Mouse (Mus musculus) kidney, adult 11 months (tissue): ENCODE measurements around the gene Ifi203.
A peak's percentile ranks its signal among the peaks of the same experiment; 100 is the strongest.
"Not testable (repeated sequence)": the region's sequence is repeated elsewhere in the genome, so short reads cannot be mapped to it uniquely, and the experiment has no call there.

ENCODE experiments used
- DNase-seq: peaks from one replicate; pipeline ENCODE4 v3.0.0; 2022

The Ifi203 gene

DNA sequence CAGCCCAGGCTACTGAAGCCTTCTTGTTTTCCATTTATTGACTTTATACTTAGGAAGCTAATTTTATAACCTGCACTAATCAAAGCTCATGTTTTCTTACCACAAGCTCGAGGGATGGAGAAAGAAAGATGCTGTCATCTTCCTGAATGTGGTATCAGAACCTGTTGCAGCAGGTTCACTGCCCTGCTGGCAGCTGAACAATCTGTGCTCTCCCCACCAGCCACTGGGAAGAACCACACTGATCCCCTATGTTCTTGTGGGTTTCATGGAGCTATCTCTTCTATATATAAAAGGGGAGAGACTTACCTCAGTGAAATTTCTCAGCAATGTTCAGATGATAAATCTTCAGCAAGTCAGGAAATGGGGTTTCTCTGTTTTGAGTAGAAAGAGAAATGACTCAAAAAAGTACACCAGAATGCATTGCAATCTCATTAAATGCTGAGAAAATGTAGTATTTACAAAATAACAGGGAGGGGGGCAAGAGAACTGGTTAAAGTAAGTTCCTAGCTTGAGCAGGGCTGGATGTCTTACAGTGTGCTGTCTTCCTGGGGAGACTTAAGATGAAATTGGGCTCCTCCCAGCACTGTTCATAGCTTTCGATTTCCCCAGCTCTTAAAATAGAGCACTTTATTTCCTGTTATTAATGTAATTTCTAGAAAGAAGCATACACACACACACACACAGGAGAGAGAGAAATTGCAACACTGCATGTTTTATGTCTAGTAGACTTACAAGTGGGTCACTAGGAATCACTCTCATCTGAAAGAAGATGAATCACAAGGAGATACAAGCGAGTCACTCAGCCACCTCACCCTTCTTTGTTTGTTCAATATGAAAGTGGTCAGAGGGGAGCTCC is at the start of gene Ifi203, which contains the start of gene Mndal:
TSS of gene Ifi203 (minus strand) at position 749 of the 856 bp plus-strand sequence.
TSS of gene Mndal (minus strand) at position 568 of the 856 bp plus-strand sequence.
- not testable (repeated sequence) for DNase-seq

DNA sequence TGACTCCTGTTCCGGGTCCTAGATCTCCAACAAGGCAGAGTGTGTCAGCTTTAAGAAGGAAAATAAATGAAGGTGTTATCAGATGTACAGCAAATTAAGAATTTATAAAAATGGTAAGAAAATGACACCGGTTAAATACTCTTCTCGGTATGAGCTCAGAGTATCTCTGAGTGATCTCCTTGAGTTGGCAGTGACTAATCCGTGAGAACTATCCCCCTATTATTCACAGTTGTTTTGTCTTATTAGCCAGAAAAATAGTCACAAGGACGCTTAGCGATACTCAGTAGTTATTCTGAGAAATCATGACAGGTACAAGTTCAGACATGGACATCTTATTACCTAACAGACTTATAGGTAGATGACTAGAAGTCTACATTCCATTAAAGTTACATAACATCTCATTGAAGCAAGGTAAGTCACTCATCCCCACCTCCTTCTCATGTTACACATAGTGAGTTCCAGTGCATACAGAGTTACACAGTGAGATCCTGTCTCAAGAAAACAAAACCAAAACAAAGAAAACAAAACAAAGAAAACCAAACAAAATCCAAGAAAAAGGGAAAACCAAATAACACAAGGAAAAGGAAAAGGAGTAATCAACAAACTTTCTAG is 40.3 kb upstream of the Ifi203 start, which contains the start of gene Ifi202b:
TSS of gene Ifi202b (minus strand) at position 51 of the 612 bp plus-strand sequence.
- not testable (repeated sequence) for DNase-seq

DNA sequence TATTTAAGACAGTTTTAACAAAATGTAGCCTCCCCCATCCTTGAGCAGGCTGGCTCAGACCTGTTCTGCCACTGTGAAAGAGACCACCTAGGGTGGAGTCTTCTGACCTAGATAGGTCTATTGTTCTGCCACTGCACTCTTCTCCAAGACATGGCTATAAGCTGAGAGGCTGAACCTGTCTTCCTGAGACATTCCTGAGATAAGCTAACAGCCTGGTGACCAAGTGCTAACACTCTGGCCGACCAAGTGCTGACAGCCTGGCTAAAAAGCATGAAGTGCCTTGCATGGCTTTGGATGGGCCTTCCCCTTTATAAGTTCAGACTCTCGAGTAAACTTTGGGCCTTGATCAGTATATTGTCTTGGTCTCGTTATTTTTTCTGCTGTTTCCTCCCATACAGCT is 38.6 kb upstream of the Ifi203 start:
- DNase-seq: not testable (repeated sequence)

DNA sequence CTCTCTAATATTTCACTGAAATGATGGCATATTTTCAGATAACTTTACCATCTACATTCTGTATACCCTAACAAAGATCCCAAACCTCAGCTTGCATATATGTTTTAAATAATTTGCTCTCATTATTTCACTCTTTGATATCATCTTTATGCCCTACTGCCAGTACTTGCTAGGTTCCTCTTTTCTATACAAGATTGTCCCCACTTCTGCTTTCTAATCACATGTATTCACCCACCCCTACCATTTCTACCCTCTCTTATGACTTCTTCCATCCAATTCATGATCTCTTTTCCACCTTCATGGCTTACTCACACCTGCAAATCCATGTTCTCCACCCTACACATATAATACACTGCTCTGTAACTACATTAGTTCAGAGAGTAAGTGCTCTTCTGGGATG is 35.1 kb upstream of the Ifi203 start:
- no peak for DNase-seq

DNA sequence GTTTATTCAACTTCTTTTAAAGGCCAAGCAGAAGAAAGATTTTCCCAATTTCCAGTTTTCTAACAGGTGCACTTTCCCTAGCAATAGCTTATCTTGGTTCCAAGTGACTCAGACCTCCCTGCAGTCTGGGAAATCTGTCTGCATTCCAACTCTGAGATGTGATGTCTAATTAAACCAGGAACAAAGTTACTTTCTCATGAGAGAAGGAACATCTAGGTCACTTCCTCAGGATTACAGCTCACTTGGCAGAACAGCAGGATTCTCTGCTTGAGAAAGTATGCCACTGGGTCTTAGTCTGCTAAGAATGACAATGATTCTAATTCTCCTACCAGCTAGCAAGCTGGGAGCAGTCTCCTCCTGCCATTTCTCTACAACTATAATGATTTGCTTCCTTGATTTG is 30.6 kb upstream of the Ifi203 start:
- DNase-seq: no peak

DNA sequence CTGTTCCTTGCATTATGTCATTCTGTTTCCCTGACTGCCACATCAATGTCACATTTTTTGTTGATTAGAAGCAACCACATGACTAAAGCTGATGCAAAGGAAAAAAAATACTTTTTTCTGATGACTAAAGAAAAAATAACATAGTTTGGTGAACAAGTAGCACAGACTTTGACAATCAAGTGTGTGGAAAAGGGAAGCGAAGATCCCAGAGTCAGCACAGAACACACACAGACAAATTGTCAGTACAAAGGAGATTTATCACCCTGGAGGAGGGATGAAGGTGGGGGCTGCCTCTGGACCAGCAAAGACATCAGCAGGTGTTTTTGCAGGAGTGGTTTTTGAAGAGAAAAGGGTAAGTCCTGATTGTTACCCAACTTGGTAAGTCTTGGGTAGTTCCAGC is 19.0 kb upstream of the Ifi203 start:
- not testable (repeated sequence) for DNase-seq

DNA sequence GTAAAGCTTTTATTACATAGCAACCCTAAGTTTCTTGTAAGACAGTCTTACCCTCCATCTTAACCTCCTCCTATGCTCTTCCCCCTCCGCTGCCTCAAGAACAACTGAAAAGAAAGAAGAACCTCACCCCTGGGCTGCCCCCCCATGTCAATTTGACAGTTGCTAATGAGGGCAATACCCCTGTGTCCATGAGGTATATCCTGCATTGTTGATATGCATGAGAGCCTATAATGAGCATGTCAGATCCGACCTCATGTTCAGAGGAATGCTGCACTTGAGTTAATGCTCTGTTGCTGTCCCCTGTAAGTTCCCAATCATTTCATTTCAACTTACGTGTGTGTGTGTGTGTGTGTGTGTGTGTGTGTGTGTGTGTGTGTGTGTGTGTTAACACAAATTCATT is 17.5 kb upstream of the Ifi203 start:
- not testable (repeated sequence) for DNase-seq

DNA sequence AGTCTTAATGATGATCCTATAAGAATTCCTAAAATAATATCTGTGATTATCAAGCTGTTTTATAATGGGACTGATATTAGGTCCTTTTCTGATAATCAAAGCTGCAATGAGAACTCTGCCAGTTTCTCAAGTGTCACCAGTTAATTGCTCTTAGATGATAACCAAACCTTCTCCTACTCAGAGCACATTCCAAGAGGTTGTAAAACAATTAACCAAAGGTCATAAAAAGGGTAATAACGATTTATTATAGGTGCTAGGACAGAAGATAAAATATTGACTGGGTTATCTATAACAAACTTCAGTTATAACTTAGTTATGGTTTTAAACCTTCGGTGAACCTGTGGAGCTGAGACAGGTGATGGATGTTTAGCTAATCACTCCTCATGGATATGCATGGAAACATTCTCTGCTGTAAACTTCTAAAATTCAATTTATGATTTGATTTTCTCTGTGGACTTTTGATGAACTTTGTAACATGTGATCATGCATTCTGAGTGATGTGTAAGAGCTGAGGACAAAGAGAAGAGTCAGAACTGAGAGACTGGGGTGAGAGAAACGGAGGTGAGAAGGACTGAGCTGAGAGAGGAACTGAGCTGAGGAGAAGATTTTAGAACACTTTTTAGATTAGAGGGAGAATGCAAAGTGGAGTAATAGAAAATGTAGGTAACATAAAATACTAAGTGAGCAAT is 13.5 kb upstream of the Ifi203 start:
- not testable (repeated sequence) for DNase-seq

DNA sequence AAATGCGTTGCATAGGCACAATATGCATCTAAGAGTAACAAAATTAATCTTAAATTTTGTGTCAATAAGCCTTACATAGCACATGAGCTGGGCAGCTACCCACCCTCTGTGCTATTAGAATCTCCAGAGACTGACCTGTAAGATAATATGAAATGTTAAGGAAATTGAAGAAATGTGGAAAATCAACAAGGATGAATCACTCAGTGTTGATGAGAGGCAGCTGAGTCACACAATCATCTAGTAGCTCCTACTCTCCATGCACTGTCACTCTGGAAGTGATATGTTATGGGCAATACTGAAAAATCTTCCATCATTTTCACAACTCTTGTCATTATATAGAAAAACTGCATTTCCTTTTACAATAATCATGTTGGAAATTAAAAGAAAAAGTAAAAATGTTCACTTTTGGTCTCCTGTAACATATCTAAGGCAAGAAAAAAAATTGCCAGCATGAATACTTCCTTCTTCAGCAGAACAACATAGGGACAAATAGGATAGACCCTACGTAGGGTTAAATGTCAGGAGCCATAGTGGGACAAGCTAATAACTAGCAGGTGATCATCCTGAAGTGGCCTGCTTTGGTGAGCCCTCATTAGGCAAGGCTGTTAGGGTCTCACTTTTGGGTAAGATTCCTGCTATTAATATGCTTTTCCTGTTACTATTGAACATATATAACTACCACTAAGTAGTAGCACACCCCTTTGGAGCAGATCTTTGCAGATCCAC is 12.8 kb upstream of the Ifi203 start:
- no peak for DNase-seq

DNA sequence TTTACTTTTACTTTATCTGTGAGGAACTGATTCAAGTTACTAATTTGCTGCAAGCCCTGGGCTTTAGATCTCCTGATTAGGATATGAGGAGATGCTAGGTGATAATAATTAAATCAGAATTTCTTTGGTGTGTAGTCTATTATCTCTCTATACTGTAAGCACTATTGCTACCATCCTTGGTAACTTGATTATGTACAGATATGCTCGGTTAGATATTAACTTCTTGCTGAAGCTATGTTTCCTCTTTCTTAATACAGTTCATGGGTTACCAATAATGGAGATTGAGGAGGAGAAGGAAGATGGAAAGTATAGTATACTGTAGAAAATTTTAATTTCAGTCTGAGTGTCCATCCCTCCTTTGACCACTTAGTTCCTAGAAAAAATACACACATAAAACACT is 11.1 kb upstream of the Ifi203 start:
- DNase-seq: no peak

DNA sequence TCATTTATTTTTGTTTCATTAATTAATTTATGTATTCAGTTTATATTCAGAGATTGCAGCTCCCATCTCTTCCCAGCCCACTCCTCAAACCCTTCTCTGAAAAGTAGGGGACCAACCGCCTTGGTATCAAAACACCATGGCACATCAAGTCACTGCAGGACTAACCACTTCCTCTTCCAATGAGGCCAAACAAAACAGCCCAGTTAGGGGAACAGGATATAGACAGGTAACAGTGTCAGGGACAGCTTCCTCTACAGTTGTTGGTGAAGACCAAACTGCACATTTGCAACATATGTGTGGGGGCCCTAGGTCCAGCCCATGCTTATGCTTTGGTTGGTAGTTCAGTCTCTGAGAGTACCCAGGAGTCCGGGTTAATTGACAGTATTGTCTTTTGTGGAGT is 6.6 kb upstream of the Ifi203 start:
- not testable (repeated sequence) for DNase-seq

DNA sequence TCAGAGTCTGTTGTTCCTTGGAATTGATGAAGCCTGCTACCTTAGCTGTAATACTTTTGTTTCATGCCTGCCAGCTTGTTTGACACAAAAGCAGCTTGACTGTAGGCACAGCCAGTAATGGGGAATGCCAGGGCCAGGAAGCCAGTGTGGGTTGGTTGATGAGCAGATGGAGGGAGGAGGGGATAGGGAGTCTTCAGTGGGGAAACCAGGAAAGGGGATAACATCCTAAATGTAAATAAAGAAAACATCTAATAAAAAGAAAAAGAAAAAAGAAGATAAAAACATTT is 251 bp upstream of the Ifi203 start:
- not testable (repeated sequence) for DNase-seq

DNA sequence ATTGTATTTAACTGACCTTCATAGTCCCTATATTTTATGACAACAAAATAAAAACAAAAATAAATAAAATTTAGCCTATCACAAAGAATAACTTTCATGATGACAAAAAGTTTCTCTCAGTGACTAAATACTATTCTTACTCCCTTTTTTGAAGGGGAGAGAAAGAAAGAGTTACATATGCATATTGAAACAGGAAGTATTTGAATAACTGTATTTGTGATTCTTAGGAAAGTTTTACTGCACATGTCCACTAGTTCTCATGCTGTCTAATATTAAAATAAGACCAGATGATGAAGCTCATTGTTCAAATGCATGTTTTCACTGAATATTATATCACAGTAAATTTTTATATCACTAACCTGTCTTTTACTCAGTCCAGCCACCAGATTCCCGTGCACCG is 950 bp downstream of the Ifi203 start:
- not testable (repeated sequence) for DNase-seq

DNA sequence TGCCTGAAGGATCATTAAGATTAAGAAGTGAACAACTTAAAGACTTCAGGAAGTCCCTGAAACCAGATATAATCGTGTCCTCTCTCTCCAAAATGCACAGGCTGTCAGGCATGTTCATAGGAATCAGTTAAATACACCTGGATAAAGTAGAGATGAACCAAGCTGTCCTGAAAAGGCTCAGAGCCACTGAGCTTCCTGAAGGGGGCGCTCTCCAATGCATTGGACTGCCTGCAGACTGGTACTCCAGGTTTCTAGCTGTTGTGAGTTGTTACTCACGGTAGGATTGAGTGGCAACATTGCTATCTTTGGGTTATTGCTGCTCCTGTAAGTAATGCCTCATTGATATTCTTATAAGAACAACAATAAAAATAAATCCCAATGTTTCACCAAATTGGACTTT is 23.2 kb downstream of the Ifi203 start:
- DNase-seq: not testable (repeated sequence)

DNA sequence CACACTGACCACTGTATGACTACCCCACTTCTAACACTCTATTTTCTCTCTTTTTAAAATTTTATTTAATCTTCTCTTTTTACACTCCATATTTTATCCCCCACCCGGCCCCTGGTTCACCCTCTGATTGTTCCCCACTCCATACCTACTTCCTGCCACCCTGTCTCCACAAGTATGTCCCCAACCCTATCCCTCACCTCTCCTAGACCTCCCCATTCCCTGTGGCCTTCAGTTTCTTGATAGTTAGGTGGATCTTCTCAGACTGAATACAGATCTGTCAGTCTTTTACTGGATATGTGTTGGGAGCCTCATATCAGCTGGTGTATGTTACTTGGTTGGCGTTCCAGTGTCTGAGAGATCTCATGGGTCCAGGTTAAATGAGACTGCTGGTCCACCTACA is 27.9 kb downstream of the Ifi203 start:
- DNase-seq: no peak

DNA sequence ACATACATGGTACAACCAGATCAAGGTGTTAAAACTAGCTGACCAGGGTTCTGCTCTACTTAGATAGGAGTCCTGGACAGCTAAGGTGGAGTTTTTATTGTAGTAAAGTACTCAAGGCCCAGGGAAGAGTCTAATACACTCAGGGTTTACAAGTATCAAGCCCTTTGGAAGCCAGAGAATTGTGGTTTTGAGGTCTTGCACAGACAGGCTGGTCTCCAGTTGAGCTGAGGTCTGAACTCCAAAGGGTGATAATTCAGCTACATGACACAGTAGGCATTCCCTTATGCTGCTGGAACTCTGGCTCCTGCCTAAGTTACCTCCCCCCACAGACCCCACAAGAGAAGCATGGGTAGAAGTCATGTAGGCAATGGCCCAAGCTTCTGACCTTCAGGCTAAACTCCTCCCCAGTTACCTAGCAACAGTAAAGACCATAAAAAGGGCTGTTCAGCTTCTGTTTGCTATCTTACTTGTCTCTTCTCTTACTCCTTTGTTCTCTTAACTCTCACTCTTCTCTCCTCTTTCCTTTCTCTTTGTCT is 29.1 kb downstream of the Ifi203 start:
- DNase-seq: not testable (repeated sequence)

DNA sequence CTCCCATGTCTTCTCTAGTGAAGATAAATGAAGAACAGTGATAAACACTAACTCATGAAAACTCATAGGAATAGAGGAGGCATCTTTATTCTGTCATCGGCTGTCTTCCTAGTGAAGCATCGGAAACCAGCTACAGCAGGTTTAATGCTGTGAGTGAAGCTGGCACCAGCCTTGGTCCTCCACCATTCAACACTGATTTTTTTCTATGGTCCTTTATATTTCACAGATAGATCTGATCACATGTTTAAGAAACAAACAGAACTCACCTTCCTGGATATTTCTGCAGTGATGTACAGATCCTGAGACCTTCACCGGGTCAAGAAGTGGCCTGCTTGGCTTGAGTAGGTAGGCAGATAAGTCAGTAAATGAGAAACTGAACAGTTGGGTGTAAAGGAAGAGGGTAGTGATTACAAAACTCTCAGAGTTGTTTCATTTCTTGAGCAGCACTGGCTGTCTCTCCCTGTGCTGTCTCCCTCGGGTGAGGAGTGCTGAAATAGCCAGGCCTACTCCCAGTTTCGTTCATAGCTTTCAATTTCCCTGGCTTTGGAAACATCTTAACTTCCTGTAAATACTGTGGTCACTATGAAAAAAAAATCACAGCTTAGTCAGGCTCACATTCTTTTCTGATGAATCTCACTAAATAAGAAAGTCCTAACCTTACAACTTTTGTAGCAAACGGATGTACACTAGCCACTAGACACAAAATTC is 29.8 kb downstream of the Ifi203 start, which contains the start of gene Ifi211:
TSS of gene Ifi211 (minus strand) at position 499 of the 708 bp plus-strand sequence.
- peak; percentile 10 for DNase-seq

DNA sequence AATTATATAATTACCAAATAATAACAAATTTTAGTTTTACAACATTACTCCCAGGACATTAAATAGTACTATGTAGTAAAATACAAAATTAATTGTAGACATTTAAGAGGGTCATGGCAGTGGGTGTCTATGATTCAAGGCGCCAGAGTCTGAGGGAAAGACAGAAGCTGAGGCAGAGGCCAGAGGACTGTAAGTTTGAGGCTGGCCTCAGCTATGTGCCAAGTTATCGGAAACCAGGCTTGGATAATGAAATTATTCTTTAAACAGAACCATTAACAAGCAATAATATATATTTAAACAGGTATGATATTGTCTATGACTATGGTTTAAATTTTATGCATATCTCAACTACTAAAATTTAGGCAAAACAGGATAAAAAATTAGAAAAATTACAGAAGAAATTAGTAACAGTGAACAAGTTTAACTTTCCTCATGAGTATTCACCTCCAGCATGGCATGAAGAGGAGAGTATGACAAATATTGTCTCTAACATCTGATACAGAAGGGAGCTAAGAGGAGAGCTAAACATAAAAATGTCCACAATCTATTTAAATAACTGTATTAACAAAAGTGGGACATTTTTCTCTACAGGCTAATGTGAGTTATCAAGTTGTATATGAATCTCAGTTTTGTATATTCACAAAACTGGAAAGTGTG is 30.5 kb downstream of the Ifi203 start:
- no peak for DNase-seq

DNA sequence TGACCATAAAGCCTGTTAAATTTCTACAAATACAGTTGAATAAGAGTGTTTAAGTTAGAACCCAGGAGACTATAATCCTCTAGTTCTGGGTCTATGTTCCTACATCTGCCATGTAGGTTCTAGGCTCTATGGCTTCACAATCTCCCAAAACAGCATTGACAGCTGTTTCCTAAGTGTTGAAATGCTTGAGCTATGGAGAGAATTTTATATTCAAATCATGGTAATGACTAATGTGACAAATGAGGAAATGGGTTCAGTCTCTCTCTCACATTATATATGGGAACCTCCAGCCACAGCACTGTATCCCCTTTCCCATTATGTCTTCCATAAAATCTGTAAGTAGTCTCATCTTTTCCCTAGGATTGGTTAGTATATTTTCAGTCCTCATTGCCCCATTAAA is 34.1 kb downstream of the Ifi203 start:
- DNase-seq: not testable (repeated sequence)

DNA sequence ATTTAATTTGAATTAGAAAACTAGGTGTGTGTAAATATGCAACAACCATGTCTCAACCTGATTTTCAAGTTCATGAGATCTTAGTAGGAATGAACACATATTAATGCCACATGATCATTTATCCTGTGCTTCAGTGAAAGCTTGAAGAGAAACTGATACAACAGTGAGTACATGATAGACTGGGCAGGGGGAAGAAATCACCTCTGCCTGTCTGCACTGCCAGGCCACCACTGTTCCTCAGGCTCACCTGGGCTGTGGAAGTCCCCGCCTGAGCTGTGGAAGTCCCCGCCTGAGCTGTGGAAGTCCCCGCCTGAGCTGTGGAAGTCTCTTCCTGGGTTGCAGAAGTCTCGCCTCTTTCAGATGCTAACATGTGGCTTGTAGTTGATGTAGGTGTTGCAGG is 36.6 kb downstream of the Ifi203 start:
- not testable (repeated sequence) for DNase-seq

DNA sequence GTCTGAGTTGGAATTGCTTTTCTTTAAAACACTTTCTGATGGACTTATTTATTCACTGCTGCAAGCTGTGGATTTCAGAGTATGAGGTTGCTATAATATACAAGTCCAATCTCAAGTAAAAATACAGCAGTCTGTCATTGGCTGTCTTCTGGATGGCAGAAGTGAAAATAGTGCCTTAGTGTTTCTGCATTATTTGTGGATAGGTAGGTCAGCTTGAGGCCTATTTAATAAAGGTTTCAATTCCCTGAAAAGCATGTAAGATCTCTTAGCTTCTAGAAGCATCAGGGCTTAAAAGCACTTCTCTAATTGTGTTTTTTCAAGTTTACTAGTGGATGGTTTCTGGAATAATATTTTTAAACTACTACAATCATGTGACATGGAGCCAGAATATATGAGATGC is 52.7 kb downstream of the Ifi203 start:
- not testable (repeated sequence) for DNase-seq
